Mouse (Mus musculus) midbrain, embryonic 12.5 days (tissue): ENCODE data around the gene Nodal. TPM values are rescaled to one million over a fixed set of nuclear protein-coding genes. Genes with fewer than 3 reads are reported as not detected.
A peak's percentile ranks its signal among the peaks of the same experiment; 100 is the strongest.

Experiments
- ATAC-seq: fragments of 200-750 bp; cut with Nextera tagmentation; 2 replicates; pipeline ENCODE4 v1.8.0; 2017; ENCODE audit warnings: low read depth, moderate TSS enrichment, moderate library complexity; ENCODE audit not compliant: low FRiP score
- H3K27ac ChIP-seq: fragments of 300-500 bp; sonication (generic); replicated peaks from 2 replicates; pipeline ENCODE4 v1.5.1; 2016; ENCODE audit warnings: mild to moderate bottlenecking
- H3K27me3 ChIP-seq: fragments of 300-500 bp; sonication (generic); 2 replicates; pipeline ENCODE4 v1.6.1; 2016; ENCODE audit warnings: mild to moderate bottlenecking
- H3K36me3 ChIP-seq: fragments of 300-500 bp; sonication (generic); 2 replicates; pipeline ENCODE4 v1.6.1; 2016
- H3K4me1 ChIP-seq: fragments of 300-500 bp; sonication (generic); 2 replicates; pipeline ENCODE4 v1.6.1; 2016
- H3K4me2 ChIP-seq: fragments of 300-500 bp; sonication (generic); replicated peaks from 2 replicates; pipeline ENCODE4 v1.6.1; 2016; ENCODE audit warnings: mild to moderate bottlenecking, moderate library complexity
- H3K4me3 ChIP-seq: fragments of 300-500 bp; sonication (generic); 2 replicates; pipeline ENCODE4 v1.5.1; 2016; ENCODE audit warnings: mild to moderate bottlenecking
- H3K9ac ChIP-seq: fragments of 300-500 bp; sonication (generic); replicated peaks from 2 replicates; pipeline ENCODE4 v1.6.1; 2016; ENCODE audit warnings: mild to moderate bottlenecking, moderate library complexity
- H3K9me3 ChIP-seq: fragments of 300-500 bp; sonication (generic); 2 replicates; pipeline ENCODE4 v1.6.1; 2016; ENCODE audit warnings: mild to moderate bottlenecking
- WGBS: fragments of 180-500 bp; shearing (Covaris S2); methylation state at CpG from one replicate; pipeline ENCODE4 v1.1.7; 2016; 5-methylcytosine and 5-hydroxymethylcytosine counted together
- polyA plus RNA-seq: library from polyadenylated mRNA; unstranded; fragments of >200 nt; fragmentation: Nextera tagmentation; extraction: Ambion mirVana; gene quantifications from 2 replicates; pipeline ENCODE4 v1.2.1, GENCODE M21; 2016

Gene Nodal
- polyA plus RNA-seq, 1 experiment from 2014 or later = not detected

GRCm38 (mm10) chr10:61419146-61419545 is 1.4 kb downstream of the Nodal start:
- 2% methylated on average over 24 of the region's 24 CpGs for WGBS
- no peak overlapping the region for H3K4me3 ChIP-seq

GRCm38 (mm10) chr10:61420011-61420410 is 2.2 kb downstream of the Nodal start:
- Histone ChIP-seq H3K27ac (no peak overlapping the region), H3K4me2 (no peak overlapping the region), H3K4me3 (no peak overlapping the region), H3K9me3 (no peaks in the 10 kb centered on the region), H3K9ac (no peak overlapping the region), H3K36me3 (no peaks in the 10 kb centered on the region), H3K27me3 (peaks cover 57% of the 10 kb centered on the region), H3K4me1 (peaks cover 17% of the 10 kb centered on the region)
- 67% methylated on average over 4 of the region's 4 CpGs for WGBS
- ATAC-seq = no peak

More at GRCm38 (mm10) chr10:61419146-61419545, 1.4 kb downstream of the Nodal start:
- Histone ChIP-seq H3K27ac (no peak overlapping the region), H3K9ac (no peak overlapping the region), H3K4me1 (peaks cover 9% of the 10 kb centered on the region; the same call in 1 of the 2 replicates), H3K27me3 (peaks cover 57% of the 10 kb centered on the region), H3K4me2 (0 out of 2 replicates have a peak overlapping the region, but pooled peaks have one; percentile 72), H3K36me3 (no peaks in the 10 kb centered on the region), H3K9me3 (no peaks in the 10 kb centered on the region)
- ATAC-seq = no peak

GRCm38 (mm10) chr10:61422861-61423260 is 5.1 kb downstream of the Nodal start:
- Histone ChIP-seq H3K4me1 (peaks cover 18% of the 10 kb centered on the region), H3K4me3 (no peak overlapping the region), H3K9ac (no peak overlapping the region), H3K27me3 (peaks cover 33% of the 10 kb centered on the region), H3K27ac (no peak overlapping the region), H3K36me3 (no peaks in the 10 kb centered on the region), H3K4me2 (no peak overlapping the region), H3K9me3 (no peaks in the 10 kb centered on the region)
- no peak for ATAC-seq
- 86% methylated on average over 12 of the region's 12 CpGs for WGBS

- Histone ChIP-seq H3K4me1 (peaks cover 14% of the 10 kb centered on the region), H3K27ac (no peak overlapping the region), H3K9ac (no peak overlapping the region), H3K36me3 (no peaks in the 10 kb centered on the region), H3K27me3 (peaks cover 29% of the 10 kb centered on the region), H3K4me2 (no peak overlapping the region), H3K9me3 (no peaks in the 10 kb centered on the region), H3K4me3 (no peak overlapping the region)
- no peak; the same call in 1 of the 2 replicates for ATAC-seq
- 42% methylated on average over 10 of the region's 10 CpGs for WGBS
Measured at GRCm38 (mm10) chr10:61423289-61423688, 5.5 kb downstream of the Nodal start.

GRCm38 (mm10) chr10:61424500-61424899 is 6.7 kb downstream of the Nodal start:
- Histone ChIP-seq H3K27ac (no peak overlapping the region), H3K9me3 (no peaks in the 10 kb centered on the region), H3K4me1 (peaks cover 12% of the 10 kb centered on the region), H3K36me3 (peaks cover 1% of the 10 kb centered on the region; the same call in 1 of the 2 replicates), H3K9ac (no peak overlapping the region), H3K4me3 (no peak overlapping the region), H3K27me3 (peaks cover 17% of the 10 kb centered on the region), H3K4me2 (no peak overlapping the region)
- WGBS = 33% methylated on average over 7 of the region's 7 CpGs
- ATAC-seq = 0 out of 2 replicates have a peak, but pooled peaks have one; percentile 27

- Histone ChIP-seq H3K4me1 (peaks cover 12% of the 10 kb centered on the region), H3K4me2 (no peak overlapping the region), H3K27me3 (peaks cover 12% of the 10 kb centered on the region), H3K27ac (no peak overlapping the region), H3K9ac (no peak overlapping the region), H3K36me3 (peaks cover 7% of the 10 kb centered on the region), H3K9me3 (no peaks in the 10 kb centered on the region), H3K4me3 (no peak overlapping the region)
- WGBS = 74% methylated on average over 2 of the region's 2 CpGs
- no peak for ATAC-seq
Measured at GRCm38 (mm10) chr10:61425047-61425446, 7.3 kb downstream of the Nodal start.

GRCm38 (mm10) chr10:61426251-61426757 is 8.5 kb downstream of the Nodal start:
- Histone ChIP-seq H3K4me3 (no peak overlapping the region), H3K36me3 (peaks cover 19% of the 10 kb centered on the region), H3K27me3 (no peaks in the 10 kb centered on the region), H3K9me3 (no peaks in the 10 kb centered on the region), H3K27ac (no peak overlapping the region), H3K4me2 (no peak overlapping the region), H3K4me1 (peaks cover 12% of the 10 kb centered on the region), H3K9ac (no peak overlapping the region)
- WGBS = 62% methylated on average over 2 of the region's 2 CpGs
- ATAC-seq = no peak

GRCm38 (mm10) chr10:61427951-61428350 is 10.2 kb downstream of the Nodal start:
- peaks cover 31% of the 10 kb centered on the region for H3K36me3 ChIP-seq
- no peak for ATAC-seq

GRCm38 (mm10) chr10:61428416-61428815 is 10.6 kb downstream of the Nodal start:
- Histone ChIP-seq H3K27ac (no peak overlapping the region), H3K36me3 (peaks cover 36% of the 10 kb centered on the region), H3K4me2 (no peak overlapping the region), H3K27me3 (no peaks in the 10 kb centered on the region), H3K9me3 (no peaks in the 10 kb centered on the region), H3K4me3 (no peak overlapping the region), H3K4me1 (peaks cover 12% of the 10 kb centered on the region), H3K9ac (no peak overlapping the region)
- no peak for ATAC-seq
- 64% methylated on average over 4 of the region's 4 CpGs for WGBS

More at GRCm38 (mm10) chr10:61427951-61428350, 10.2 kb downstream of the Nodal start:
- Histone ChIP-seq H3K27me3 (no peaks in the 10 kb centered on the region), H3K4me1 (peaks cover 12% of the 10 kb centered on the region), H3K9ac (no peak overlapping the region), H3K9me3 (no peaks in the 10 kb centered on the region), H3K4me2 (no peak overlapping the region), H3K27ac (no peak overlapping the region), H3K4me3 (no peak overlapping the region)
- WGBS = 93% methylated on average over 6 of the region's 6 CpGs

- Histone ChIP-seq H3K36me3 (peaks cover 42% of the 10 kb centered on the region), H3K9ac (no peak overlapping the region), H3K27ac (no peak overlapping the region), H3K4me1 (peaks cover 12% of the 10 kb centered on the region), H3K27me3 (no peaks in the 10 kb centered on the region), H3K4me2 (no peak overlapping the region), H3K9me3 (no peaks in the 10 kb centered on the region), H3K4me3 (no peak overlapping the region)
- ATAC-seq = no peak
- 92% methylated on average over 5 of the region's 5 CpGs for WGBS
Measured at GRCm38 (mm10) chr10:61429043-61429442, 11.3 kb downstream of the Nodal start.

- H3K4me2 ChIP-seq = no peak overlapping the region
- ATAC-seq = no peak
- peaks cover 56% of the 10 kb centered on the region for H3K36me3 ChIP-seq
- no peak overlapping the region for H3K9ac ChIP-seq
- no peak overlapping the region for H3K4me3 ChIP-seq
- H3K9me3 ChIP-seq = no peaks in the 10 kb centered on the region
- no peak overlapping the region for H3K27ac ChIP-seq
- H3K4me1 ChIP-seq = 0 out of 2 replicates have a peak, but pooled peaks cover 3% of the 10 kb centered on the region
- WGBS = 97% methylated on average over 9 of the region's 9 CpGs
- no peaks in the 10 kb centered on the region for H3K27me3 ChIP-seq
Measured at GRCm38 (mm10) chr10:61431375-61431774, 13.6 kb downstream of the Nodal start.

- Histone ChIP-seq H3K4me2 (no peak overlapping the region), H3K9ac (no peak overlapping the region), H3K9me3 (no peaks in the 10 kb centered on the region), H3K4me1 (peaks cover 19% of the 10 kb centered on the region), H3K36me3 (peaks cover 12% of the 10 kb centered on the region), H3K4me3 (no peak overlapping the region), H3K27ac (no peak overlapping the region), H3K27me3 (no peaks in the 10 kb centered on the region)
- ATAC-seq = no peak
- WGBS = 89% methylated on average over 7 of the region's 7 CpGs
Measured at GRCm38 (mm10) chr10:61440202-61440800, 22.5 kb downstream of the Nodal start.
